Mouse (Mus musculus): ENCODE measurements around the gene Eva1a. TPM values are rescaled to one million over a fixed set of nuclear protein-coding genes. Genes with fewer than 3 reads are reported as not detected.

Eva1a gene
- polyA plus RNA-seq, 1 experiment from 2014 or later = 11.0 TPM

DNA sequence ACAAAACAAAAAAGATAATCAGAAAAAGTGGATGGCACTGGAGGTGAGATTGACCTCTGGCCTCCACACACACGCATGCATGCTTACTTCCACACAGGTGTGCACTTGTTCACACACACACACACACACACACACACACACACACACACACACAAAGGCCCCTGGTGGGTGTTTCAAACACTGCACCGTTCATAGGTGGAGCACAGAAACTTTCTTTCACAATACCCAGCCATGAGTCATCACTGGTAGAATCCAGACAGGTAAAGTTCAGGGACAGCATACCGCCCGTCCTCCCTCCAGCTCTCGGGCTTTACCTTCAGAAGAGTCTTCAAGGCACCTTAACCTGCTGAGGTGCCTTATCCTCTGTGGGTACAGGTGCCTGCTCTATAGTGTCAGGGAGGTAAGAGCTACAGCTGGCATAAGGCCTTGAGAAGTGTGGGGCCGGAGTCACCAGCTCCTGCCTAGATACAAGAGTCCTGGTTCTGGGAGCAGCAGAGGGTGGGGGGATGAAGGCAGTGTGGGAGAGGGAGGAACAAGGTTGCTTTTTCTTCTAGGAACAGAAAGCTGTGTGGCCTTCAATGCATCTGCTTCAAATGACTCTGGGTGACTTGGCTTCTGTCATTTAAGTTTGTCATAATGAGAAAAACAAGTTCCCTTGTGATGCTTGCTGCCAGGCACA is 11.3 kb downstream of the Eva1a start:
- DNase-seq (ENCODE audit: low spot score) = no peak
- H3K27me3 ChIP-seq (replicated peaks; ENCODE audit: control insufficient read depth, insufficient read depth, low read length) = no peaks in the 10 kb centered on the region
- H3K27ac ChIP-seq (replicated peaks; ENCODE audit: low read depth, low read length) = peak overlapping the region; percentile 42
- no peak overlapping the region for H3K9ac ChIP-seq (ENCODE audit: low read depth, low read length)
- peak; percentile 15; the same call in 1 of the 2 replicates for ATAC-seq (ENCODE audit: low read depth)
- peaks cover 19% of the 10 kb centered on the region for H3K4me1 ChIP-seq (ENCODE audit: control insufficient read depth, insufficient read depth, low read length)
- 71% methylated on average over 6 of the region's 6 CpGs for WGBS
- H3K36me3 ChIP-seq (ENCODE audit: control insufficient read depth, insufficient read depth, low read length) = no peaks in the 10 kb centered on the region
- no peak overlapping the region for H3K4me3 ChIP-seq (ENCODE audit: low read depth, low read length)
- no peak overlapping the region; the same call in 1 of the 2 replicates for H3K4me2 ChIP-seq (ENCODE audit: low read depth, low read length)
- no peaks in the 10 kb centered on the region for H3K9me3 ChIP-seq (ENCODE audit: control insufficient read depth, low read length)

DNA sequence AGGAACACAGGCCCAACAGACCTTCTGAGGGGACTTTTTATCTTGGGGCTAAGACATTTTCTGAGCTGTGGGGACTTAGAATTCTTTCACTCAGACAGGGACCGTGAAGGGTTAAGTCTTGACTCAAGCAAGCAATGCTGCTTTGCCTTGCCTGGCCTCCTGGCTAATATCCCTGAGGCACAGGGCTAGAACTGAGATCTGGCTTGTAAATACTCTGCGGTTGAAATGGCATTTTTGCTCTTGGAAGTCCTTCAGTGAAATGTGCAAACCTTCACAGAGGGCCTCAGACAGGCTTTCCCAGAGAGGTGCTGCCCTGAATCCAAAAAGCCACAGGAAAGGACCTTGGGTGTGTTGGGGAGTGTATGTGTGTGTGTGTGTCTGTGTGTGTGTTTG is 11.9 kb downstream of the Eva1a start:
- Histone ChIP-seq H3K27me3 (replicated peaks; ENCODE audit: control insufficient read depth, insufficient read depth, low read length) (no peaks in the 10 kb centered on the region), H3K36me3 (ENCODE audit: control insufficient read depth, insufficient read depth, low read length) (no peaks in the 10 kb centered on the region), H3K9me3 (ENCODE audit: control insufficient read depth, low read length) (no peaks in the 10 kb centered on the region), H3K9ac (ENCODE audit: low read depth, low read length) (no peak overlapping the region), H3K4me2 (ENCODE audit: low read depth, low read length) (no peak overlapping the region), H3K4me3 (ENCODE audit: low read depth, low read length) (no peak overlapping the region), H3K27ac (replicated peaks; ENCODE audit: low read depth, low read length) (peak overlapping the region; percentile 42; the same call in 1 of the 2 replicates), H3K4me1 (ENCODE audit: control insufficient read depth, insufficient read depth, low read length) (peaks cover 19% of the 10 kb centered on the region)
- ATAC-seq (ENCODE audit: low read depth) (peak; percentile 42; the same call in 1 of the 2 replicates), DNase-seq (ENCODE audit: low spot score) (peak; percentile 83)
- 45% methylated on average over 2 of the region's 2 CpGs for WGBS

DNA sequence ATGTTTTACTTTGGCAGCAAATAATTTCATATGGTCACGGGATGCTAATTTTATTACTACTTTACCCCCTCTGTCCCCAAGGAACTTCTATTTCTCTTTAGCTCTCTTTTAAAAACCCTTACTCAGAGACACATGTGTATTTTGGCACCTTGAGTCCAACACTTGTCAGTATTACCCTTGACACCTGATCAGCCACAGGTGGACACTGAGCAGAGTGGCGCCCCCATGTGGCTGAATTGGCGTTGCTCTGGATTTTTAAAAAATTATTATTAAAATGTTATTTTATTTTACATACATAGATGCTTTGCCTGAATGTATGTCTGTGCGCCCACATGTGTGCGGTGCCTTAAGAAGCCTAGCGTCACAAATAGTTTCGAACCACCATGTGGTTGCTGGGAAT is 14.0 kb downstream of the Eva1a start:
- no peak overlapping the region for H3K4me3 ChIP-seq (ENCODE audit: low read depth, low read length)
- H3K4me1 ChIP-seq (ENCODE audit: control insufficient read depth, insufficient read depth, low read length) = peaks cover 34% of the 10 kb centered on the region
- no peaks in the 10 kb centered on the region for H3K27me3 ChIP-seq (replicated peaks; ENCODE audit: control insufficient read depth, insufficient read depth, low read length)
- H3K27ac ChIP-seq (replicated peaks; ENCODE audit: low read depth, low read length) = no peak overlapping the region
- H3K9me3 ChIP-seq (ENCODE audit: control insufficient read depth, low read length) = no peaks in the 10 kb centered on the region
- 75% methylated on average over 7 of the region's 7 CpGs for WGBS
- no peak for DNase-seq (ENCODE audit: low spot score)
- H3K9ac ChIP-seq (ENCODE audit: low read depth, low read length) = no peak overlapping the region
- H3K4me2 ChIP-seq (ENCODE audit: low read depth, low read length) = no peak overlapping the region
- ATAC-seq (ENCODE audit: low read depth) = no peak
- no peaks in the 10 kb centered on the region for H3K36me3 ChIP-seq (ENCODE audit: control insufficient read depth, insufficient read depth, low read length)

DNA sequence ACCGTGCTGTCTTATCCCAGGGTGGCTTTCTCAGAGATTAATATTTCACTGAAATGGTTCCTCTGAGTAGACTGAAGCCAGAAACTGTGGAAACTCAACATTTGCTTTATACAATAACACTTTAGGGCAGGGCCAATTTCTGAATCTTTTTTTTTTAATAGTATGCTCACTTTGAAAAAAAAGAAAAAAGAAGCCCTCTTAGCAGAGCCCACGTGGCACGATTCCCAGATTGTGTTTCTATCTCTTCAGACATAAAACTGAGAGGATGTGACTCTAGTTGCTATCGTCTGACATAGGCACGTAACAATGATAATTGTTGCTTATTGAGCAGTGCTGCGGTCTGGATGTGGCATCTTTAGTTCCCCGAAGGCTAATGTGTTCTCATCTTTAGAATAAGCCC is 19.1 kb downstream of the Eva1a start:
- ATAC-seq (ENCODE audit: low read depth) (no peak), DNase-seq (ENCODE audit: low spot score) (peak; percentile 57)
- H3K27ac ChIP-seq (replicated peaks; ENCODE audit: low read depth, low read length) = no peak overlapping the region
- H3K9me3 ChIP-seq (ENCODE audit: control insufficient read depth, low read length) = no peaks in the 10 kb centered on the region
- no peaks in the 10 kb centered on the region for H3K36me3 ChIP-seq (ENCODE audit: control insufficient read depth, insufficient read depth, low read length)
- H3K4me3 ChIP-seq (ENCODE audit: low read depth, low read length) = no peak overlapping the region
- 0 out of 2 replicates have a peak overlapping the region, but pooled peaks have one; percentile 7 for H3K4me2 ChIP-seq (ENCODE audit: low read depth, low read length)
- no peak overlapping the region for H3K9ac ChIP-seq (ENCODE audit: low read depth, low read length)
- 58% methylated on average over 7 of the region's 7 CpGs for WGBS
- H3K4me1 ChIP-seq (ENCODE audit: control insufficient read depth, insufficient read depth, low read length) = peaks cover 19% of the 10 kb centered on the region
- H3K27me3 ChIP-seq (replicated peaks; ENCODE audit: control insufficient read depth, insufficient read depth, low read length) = no peaks in the 10 kb centered on the region

DNA sequence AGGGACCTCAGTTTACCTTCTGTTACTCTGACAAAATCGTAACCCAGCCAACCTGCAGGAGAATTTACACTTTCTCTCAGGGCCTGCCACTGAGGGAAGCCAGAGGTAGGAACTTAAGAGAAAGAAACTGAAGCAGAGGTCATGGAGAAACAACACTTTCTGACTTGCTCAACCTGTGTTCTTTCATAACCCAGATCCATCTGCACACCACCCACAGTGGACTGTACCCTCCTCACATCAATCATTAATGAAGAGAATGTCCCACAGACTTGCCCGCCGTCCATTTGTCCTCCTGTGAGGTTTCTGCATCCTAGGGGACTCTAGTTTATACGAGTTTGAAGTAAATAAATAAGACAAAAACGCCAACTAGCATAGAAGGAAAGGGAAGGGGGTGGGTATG is 24.4 kb downstream of the Eva1a start:
- H3K4me1 ChIP-seq (ENCODE audit: control insufficient read depth, insufficient read depth, low read length) = no peaks in the 10 kb centered on the region
- ATAC-seq (ENCODE audit: low read depth) = no peak

DNA sequence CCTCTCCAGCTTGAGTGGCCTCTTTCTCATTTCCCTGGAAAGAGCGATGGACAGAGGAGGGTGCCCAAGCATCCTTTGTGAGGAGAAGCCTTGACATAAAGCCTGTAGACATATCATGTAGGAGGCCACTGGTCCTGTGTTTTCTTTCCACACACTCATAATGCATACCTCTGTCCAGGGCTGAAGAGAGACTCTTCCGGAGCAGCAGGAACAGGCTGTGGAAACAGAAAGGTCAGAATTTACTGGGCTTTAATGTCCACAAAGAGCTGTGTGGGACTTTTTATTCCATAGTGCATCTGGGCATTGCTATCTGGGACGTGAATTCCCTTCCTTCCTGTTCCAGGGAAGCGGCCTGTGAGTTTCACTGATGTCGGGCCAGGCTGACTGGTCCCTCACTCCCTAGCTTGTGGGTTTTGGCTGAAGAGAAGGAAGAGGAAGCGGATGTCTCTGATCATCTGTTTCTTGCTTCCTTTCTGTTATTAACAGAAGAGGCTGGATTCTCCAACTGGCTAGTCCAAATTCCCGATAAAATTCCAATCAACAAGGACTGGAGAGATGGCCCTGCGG is 25.8 kb downstream of the Eva1a start:
- ATAC-seq (ENCODE audit: low read depth) (no peak), DNase-seq (ENCODE audit: low spot score) (no peak)
- no peak overlapping the region for H3K27ac ChIP-seq (replicated peaks; ENCODE audit: low read depth, low read length)
- no peaks in the 10 kb centered on the region for H3K27me3 ChIP-seq (replicated peaks; ENCODE audit: control insufficient read depth, insufficient read depth, low read length)
- H3K36me3 ChIP-seq (ENCODE audit: control insufficient read depth, insufficient read depth, low read length) = no peaks in the 10 kb centered on the region
- no peaks in the 10 kb centered on the region for H3K9me3 ChIP-seq (ENCODE audit: control insufficient read depth, low read length)
- H3K4me3 ChIP-seq (ENCODE audit: low read depth, low read length) = no peak overlapping the region
- H3K4me1 ChIP-seq (ENCODE audit: control insufficient read depth, insufficient read depth, low read length) = no peaks in the 10 kb centered on the region
- H3K9ac ChIP-seq (ENCODE audit: low read depth, low read length) = no peak overlapping the region
- H3K4me2 ChIP-seq (ENCODE audit: low read depth, low read length) = no peak overlapping the region
- WGBS = 87% methylated on average over 8 of the region's 8 CpGs

More for the DNA sequence above, 24.4 kb downstream of the Eva1a start:
- no peak for DNase-seq (ENCODE audit: low spot score)
- no peaks in the 10 kb centered on the region for H3K36me3 ChIP-seq (ENCODE audit: control insufficient read depth, insufficient read depth, low read length)
- no peak overlapping the region for H3K4me3 ChIP-seq (ENCODE audit: low read depth, low read length)
- no peak overlapping the region for H3K27ac ChIP-seq (replicated peaks; ENCODE audit: low read depth, low read length)
- no peaks in the 10 kb centered on the region for H3K27me3 ChIP-seq (replicated peaks; ENCODE audit: control insufficient read depth, insufficient read depth, low read length)
- 71% methylated on average over 5 of the region's 5 CpGs for WGBS
- H3K4me2 ChIP-seq (ENCODE audit: low read depth, low read length) = no peak overlapping the region
- H3K9me3 ChIP-seq (ENCODE audit: control insufficient read depth, low read length) = no peaks in the 10 kb centered on the region
- no peak overlapping the region for H3K9ac ChIP-seq (ENCODE audit: low read depth, low read length)

DNA sequence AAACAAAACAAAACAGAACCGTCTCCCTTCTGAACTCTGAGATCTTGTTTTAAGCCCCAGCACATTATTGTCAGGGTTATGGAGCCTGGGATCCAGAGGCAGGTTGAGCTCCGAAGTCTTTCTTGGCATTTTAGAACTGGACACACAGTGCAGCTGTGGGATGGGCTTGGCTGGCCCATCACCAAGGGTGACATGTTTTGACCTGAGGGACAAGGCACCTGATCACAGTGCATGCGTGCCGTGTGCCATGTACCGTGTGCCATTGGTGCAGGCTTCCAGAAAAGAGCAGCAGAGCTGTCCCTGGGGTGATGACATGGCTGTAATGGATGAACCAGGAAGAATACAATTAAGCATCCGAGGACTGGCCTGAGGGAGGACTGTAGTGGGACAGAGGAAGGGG is 29.6 kb downstream of the Eva1a start:
- Histone ChIP-seq H3K9ac (ENCODE audit: low read depth, low read length) (no peak overlapping the region), H3K4me1 (ENCODE audit: control insufficient read depth, insufficient read depth, low read length) (no peaks in the 10 kb centered on the region), H3K4me3 (ENCODE audit: low read depth, low read length) (no peak overlapping the region), H3K9me3 (ENCODE audit: control insufficient read depth, low read length) (0 out of 2 replicates have a peak, but pooled peaks cover 7% of the 10 kb centered on the region), H3K36me3 (ENCODE audit: control insufficient read depth, insufficient read depth, low read length) (peaks cover 17% of the 10 kb centered on the region; the same call in 1 of the 2 replicates), H3K27ac (replicated peaks; ENCODE audit: low read depth, low read length) (no peak overlapping the region), H3K27me3 (replicated peaks; ENCODE audit: control insufficient read depth, insufficient read depth, low read length) (no peaks in the 10 kb centered on the region), H3K4me2 (ENCODE audit: low read depth, low read length) (no peak overlapping the region)
- no peak for ATAC-seq (ENCODE audit: low read depth)
- no peak for DNase-seq (ENCODE audit: low spot score)
- WGBS = 76% methylated on average over 6 of the region's 6 CpGs

DNA sequence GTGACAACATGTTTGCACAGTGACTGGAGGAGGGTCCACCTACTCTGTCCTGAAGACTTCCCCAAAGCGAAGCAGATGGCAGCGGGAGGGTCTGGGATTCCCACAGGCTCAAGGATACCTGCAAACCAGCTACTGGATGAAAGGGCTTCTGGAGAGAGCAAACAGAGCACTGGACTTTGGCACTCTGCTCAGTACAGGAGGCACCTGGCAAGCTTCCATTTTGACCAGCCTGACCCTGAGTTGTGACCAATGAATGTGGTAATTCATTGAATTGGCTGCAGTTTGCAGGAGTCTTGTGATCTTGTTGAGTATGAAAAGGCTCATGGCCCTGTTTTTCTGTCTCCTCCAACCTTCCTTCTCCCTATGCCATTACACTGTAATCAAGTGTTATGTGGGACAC is 32.2 kb downstream of the Eva1a start:
- DNase-seq (ENCODE audit: low spot score) = no peak
- H3K36me3 ChIP-seq (ENCODE audit: control insufficient read depth, insufficient read depth, low read length) = peaks cover 17% of the 10 kb centered on the region; the same call in 1 of the 2 replicates
- WGBS = 94% methylated on average over 2 of the region's 2 CpGs
- no peak for ATAC-seq (ENCODE audit: low read depth)
- H3K4me2 ChIP-seq (ENCODE audit: low read depth, low read length) = no peak overlapping the region
- H3K4me3 ChIP-seq (ENCODE audit: low read depth, low read length) = no peak overlapping the region
- H3K9ac ChIP-seq (ENCODE audit: low read depth, low read length) = no peak overlapping the region
- H3K27ac ChIP-seq (replicated peaks; ENCODE audit: low read depth, low read length) = no peak overlapping the region
- no peaks in the 10 kb centered on the region for H3K27me3 ChIP-seq (replicated peaks; ENCODE audit: control insufficient read depth, insufficient read depth, low read length)
- no peaks in the 10 kb centered on the region for H3K4me1 ChIP-seq (ENCODE audit: control insufficient read depth, insufficient read depth, low read length)
- H3K9me3 ChIP-seq (ENCODE audit: control insufficient read depth, low read length) = 0 out of 2 replicates have a peak, but pooled peaks cover 7% of the 10 kb centered on the region

DNA sequence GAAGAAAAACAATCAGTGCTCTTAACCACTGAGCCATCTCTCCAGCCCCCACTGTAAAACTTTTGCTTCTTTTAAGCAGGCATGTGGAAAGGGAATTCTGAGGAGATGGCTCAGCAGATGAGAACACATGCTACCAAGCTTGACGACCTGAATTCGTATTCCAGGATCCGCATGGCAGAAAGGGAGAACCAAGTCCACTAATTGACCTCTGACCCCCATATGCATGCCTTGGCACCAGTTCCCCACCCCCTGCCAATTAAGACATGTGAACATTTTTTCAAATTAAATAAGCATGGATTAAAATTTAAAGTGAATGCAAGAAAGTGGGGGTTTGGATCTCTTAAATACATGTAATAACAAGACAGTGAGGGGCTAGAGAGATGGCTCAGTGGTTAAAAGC is 32.7 kb downstream of the Eva1a start:
- Histone ChIP-seq H3K36me3 (ENCODE audit: control insufficient read depth, insufficient read depth, low read length) (peaks cover 17% of the 10 kb centered on the region; the same call in 1 of the 2 replicates), H3K4me2 (ENCODE audit: low read depth, low read length) (no peak overlapping the region)

More for the DNA sequence above, 32.7 kb downstream of the Eva1a start:
- Histone ChIP-seq H3K4me1 (ENCODE audit: control insufficient read depth, insufficient read depth, low read length) (no peaks in the 10 kb centered on the region), H3K4me3 (ENCODE audit: low read depth, low read length) (no peak overlapping the region), H3K9ac (ENCODE audit: low read depth, low read length) (no peak overlapping the region), H3K27me3 (replicated peaks; ENCODE audit: control insufficient read depth, insufficient read depth, low read length) (no peaks in the 10 kb centered on the region), H3K9me3 (ENCODE audit: control insufficient read depth, low read length) (0 out of 2 replicates have a peak, but pooled peaks cover 7% of the 10 kb centered on the region), H3K27ac (replicated peaks; ENCODE audit: low read depth, low read length) (no peak overlapping the region)
- DNase-seq (ENCODE audit: low spot score) (no peak), ATAC-seq (ENCODE audit: low read depth) (no peak)
- WGBS = 88% methylated on average over 3 of the region's 3 CpGs
